Mouse (Mus musculus): ENCODE results near the gene Epor.

- TF ChIP-seq MEF2A (IDR thresholded peaks at IDR 0.05; ENCODE audit: borderline replicate concordance, low read depth, low read length): no peak
- TF ChIP-seq UBTF (IDR thresholded peaks at IDR 0.05; ENCODE audit: low read depth, low read length): no peak
- TF ChIP-seq CTCF (conservative IDR thresholded peaks at IDR 0.05 in 1 of 2, IDR thresholded peaks at IDR 0.05 in 1 of 2; ENCODE audit: low read depth in 2 of 2, low read length in 2 of 2): no peak; a peak in 1 of 4 replicates
- no peak for TF ChIP-seq SIN3A (IDR thresholded peaks at IDR 0.05; ENCODE audit: low read length)
Observed at GRCm38 (mm10) chr9:21961366-21961980, 1.8 kb downstream of the Epor start.
